Mouse (Mus musculus): Measurements from ENCODE around the gene Tpmt.

DNA sequence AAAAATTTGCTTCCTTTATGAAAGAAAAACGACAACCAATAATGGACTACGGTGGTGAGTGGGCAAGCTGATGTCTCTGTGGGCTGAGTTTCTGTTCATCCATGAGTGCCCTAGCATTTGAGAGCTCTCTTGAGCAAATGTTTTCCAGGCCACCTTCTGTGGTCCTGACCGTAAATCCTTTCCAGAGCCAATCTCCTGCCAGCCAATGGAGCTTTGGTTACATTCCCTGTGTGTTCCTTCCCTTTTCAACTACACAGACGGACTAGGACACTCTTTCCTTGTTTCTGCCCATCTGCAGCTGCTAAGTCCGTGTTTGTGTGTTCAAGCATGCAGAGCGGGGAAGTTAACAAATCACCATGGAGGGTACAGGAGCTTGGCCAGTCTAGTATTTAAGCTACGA is 23.7 kb downstream of the Tpmt start:
- no peak for TF ChIP-seq CTCF (IDR thresholded peaks at IDR 0.05)
- TF ChIP-seq POLR2A (IDR thresholded peaks at IDR 0.05; ENCODE audit: insufficient read depth, low read depth, low read length): no peak
- TF ChIP-seq EP300 (IDR thresholded peaks at IDR 0.05; ENCODE audit: insufficient read depth, low read depth, low read length): no peak
